16 mouse cellular contexts compared by ENCODE assay signal in the genomic region with DNA sequence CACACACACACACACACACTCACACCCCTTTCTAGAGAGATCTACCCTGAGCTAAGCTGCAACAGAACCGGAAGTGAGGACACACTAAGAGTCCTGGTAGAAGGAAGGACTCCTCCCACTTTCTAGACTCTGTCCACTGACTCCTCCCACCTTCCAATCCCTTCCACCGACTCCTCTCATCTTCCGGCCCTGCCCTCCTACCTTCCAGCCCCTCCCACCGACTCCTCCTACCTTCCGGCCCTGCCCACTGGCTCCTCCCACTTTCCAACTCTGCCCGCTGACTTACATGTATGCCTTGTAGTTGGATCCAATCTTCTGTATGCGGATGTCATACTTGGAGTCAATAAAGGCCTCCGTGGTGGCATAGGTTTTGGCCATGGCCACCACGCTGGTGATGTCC. TPM values are rescaled to one million over a fixed set of nuclear protein-coding genes. Genes with fewer than 3 reads are reported as not detected.
A peak's percentile ranks its signal among the peaks of the same experiment; 100 is the strongest.
DNase-seq lines count a peak whose midpoint lies in the region; ATAC-seq lines count a peak whose summit lies in the region.
"Had no signal": no experiment of that assay in that cellular context is flagged by ENCODE, and none has a peak within 500 bp of the region (broad histone marks: within the 10 kb centered on the region; RNA-seq: fewer than 3 reads in every experiment).

No protein-coding gene starts in this region.

- peak; percentile 37; the same call in 1 of the 2 replicates for ATAC-seq in limb, embryonic 12.5 days (ENCODE audit: insufficient number of reproducible peaks, insufficient read depth, low FRiP score, low TSS enrichment, low read depth)
- peak; percentile 15; the same call in 1 of the 2 replicates for ATAC-seq in embryonic facial prominence, embryonic 15.5 days (ENCODE audit: insufficient number of reproducible peaks, low FRiP score, low TSS enrichment, low read depth)
- ATAC-seq: forebrain, embryonic 15.5 days had no signal

- no peak overlapping the region for H3K4me3 ChIP-seq in limb, embryonic 12.5 days (replicated peaks)
- H3K4me3 ChIP-seq in limb, embryonic 10.5 days: no peak overlapping the region
- no peak overlapping the region for H3K4me3 ChIP-seq in embryonic facial prominence, embryonic 15.5 days (replicated peaks)
- H3K4me3 ChIP-seq: forebrain, embryonic 15.5 days; heart, embryonic 13.5 days; hindbrain, embryonic 15.5 days; neural tube, embryonic 12.5 days had no signal

- H3K9ac ChIP-seq in limb, embryonic 12.5 days (replicated peaks): no peak overlapping the region
- H3K9ac ChIP-seq in embryonic facial prominence, embryonic 15.5 days: no peak overlapping the region
- H3K9ac ChIP-seq: forebrain, embryonic 15.5 days; heart, embryonic 13.5 days; hindbrain, embryonic 15.5 days; neural tube, embryonic 12.5 days had no signal

- H3K27me3 ChIP-seq in limb, embryonic 12.5 days: no peaks in the 10 kb centered on the region
- no peaks in the 10 kb centered on the region for H3K27me3 ChIP-seq in limb, embryonic 10.5 days (ENCODE audit: low read depth, poor library complexity, severe bottlenecking)
- no peaks in the 10 kb centered on the region for H3K27me3 ChIP-seq in embryonic facial prominence, embryonic 15.5 days
- H3K27me3 ChIP-seq: forebrain, embryonic 15.5 days; heart, embryonic 13.5 days; hindbrain, embryonic 15.5 days; neural tube, embryonic 12.5 days had no signal

- H3K4me1 ChIP-seq in limb, embryonic 12.5 days (replicated peaks): no peaks in the 10 kb centered on the region
- no peaks in the 10 kb centered on the region for H3K4me1 ChIP-seq in limb, embryonic 10.5 days
- no peaks in the 10 kb centered on the region for H3K4me1 ChIP-seq in embryonic facial prominence, embryonic 15.5 days
- H3K4me1 ChIP-seq: forebrain, embryonic 15.5 days; heart, embryonic 13.5 days; hindbrain, embryonic 15.5 days; neural tube, embryonic 12.5 days had no signal

- WGBS in limb, embryonic 12.5 days: 83% methylated on average over 9 of the region's 9 CpGs
- WGBS in limb, embryonic 10.5 days: 88% methylated on average over 9 of the region's 9 CpGs
- WGBS in embryonic facial prominence, embryonic 15.5 days: 88% methylated on average over 9 of the region's 9 CpGs

- H3K36me3 ChIP-seq in limb, embryonic 12.5 days: no peaks in the 10 kb centered on the region
- H3K36me3 ChIP-seq in limb, embryonic 10.5 days: no peaks in the 10 kb centered on the region
- no peaks in the 10 kb centered on the region for H3K36me3 ChIP-seq in embryonic facial prominence, embryonic 15.5 days
- H3K36me3 ChIP-seq: forebrain, embryonic 15.5 days; heart, embryonic 13.5 days; hindbrain, embryonic 15.5 days; neural tube, embryonic 12.5 days had no signal

- no peak for DNase-seq in limb, embryonic 10.5 days (ENCODE audit: low spot score)
- peak; percentile 36 for DNase-seq in testis, postnatal 14 days (ENCODE audit: low spot score)
- no peak for DNase-seq in testis, postnatal 10 days (ENCODE audit: low spot score)
- no peak for DNase-seq in urinary bladder, postnatal 14 days (ENCODE audit: low spot score)
- no peak for DNase-seq in ovary, postnatal 36 days (ENCODE audit: low spot score)
- DNase-seq: cerebellum, postnatal 10 days; heart, postnatal 36 days; kidney, adult 11 months; kidney, postnatal 14 days had no signal

- no peak overlapping the region for H3K27ac ChIP-seq in limb, embryonic 12.5 days
- no peak overlapping the region for H3K27ac ChIP-seq in limb, embryonic 10.5 days
- H3K27ac ChIP-seq in embryonic facial prominence, embryonic 15.5 days (replicated peaks): no peak overlapping the region
- H3K27ac ChIP-seq: forebrain, embryonic 15.5 days; heart, embryonic 13.5 days; hindbrain, embryonic 15.5 days; macrophage; neural tube, embryonic 12.5 days had no signal

- H3K4me2 ChIP-seq in limb, embryonic 12.5 days: no peak overlapping the region
- H3K4me2 ChIP-seq in embryonic facial prominence, embryonic 15.5 days (replicated peaks): no peak overlapping the region
- H3K4me2 ChIP-seq: forebrain, embryonic 15.5 days; heart, embryonic 13.5 days; hindbrain, embryonic 15.5 days; neural tube, embryonic 12.5 days had no signal

- no peaks in the 10 kb centered on the region for H3K9me3 ChIP-seq in limb, embryonic 12.5 days
- no peaks in the 10 kb centered on the region for H3K9me3 ChIP-seq in limb, embryonic 10.5 days (replicated peaks)
- no peaks in the 10 kb centered on the region for H3K9me3 ChIP-seq in embryonic facial prominence, embryonic 15.5 days (replicated peaks)
- H3K9me3 ChIP-seq: forebrain, embryonic 15.5 days; heart, embryonic 13.5 days; hindbrain, embryonic 15.5 days; neural tube, embryonic 12.5 days had no signal

RNA-seq across cellular contexts. Expression of gene Fbxo7, which starts 58.1 kb away (rescaled TPM):
- 24.3 and 25.9 TPM in 2 replicates for polyA plus RNA-seq in limb, embryonic 12.5 days (2016; fragmentation: Nextera tagmentation; extraction: Ambion mirVana)
- polyA plus RNA-seq in limb, embryonic 10.5 days (2016; fragmentation: Nextera tagmentation; extraction: Ambion mirVana): 15.6 and 20.1 TPM in 2 replicates
- polyA plus RNA-seq in embryonic facial prominence, embryonic 15.5 days (2015; fragmentation: Nextera tagmentation; extraction: Ambion mirVana): 26.3 and 29.9 TPM in 2 replicates
